Mouse (Mus musculus) frontal cortex, adult 2 months (tissue): ENCODE results near the gene Ackr1. TPM values are rescaled to one million over a fixed set of nuclear protein-coding genes. Genes with fewer than 3 reads are reported as not detected.
"Not testable (repeated sequence)": the region's sequence is repeated elsewhere in the genome, so short reads cannot be mapped to it uniquely, and the experiment has no call there.

Source experiments
- DNase-seq, 2 experiments: peaks; one replicate each; pipeline ENCODE4 v3.0.0; 2022; ENCODE audit warnings: low spot score in 1 of 2; ENCODE audit errors: extremely low spot score in 1 of 2
- polyA plus RNA-seq: library from polyadenylated mRNA; depleted of rRNA; stranded (reverse); fragments of >200 nt; gene quantifications from 2 replicates; pipeline ENCODE4 v1.2.3, GENCODE M21; 2012

Ackr1 gene
- polyA plus RNA-seq, 1 experiment = 115 TPM

DNA sequence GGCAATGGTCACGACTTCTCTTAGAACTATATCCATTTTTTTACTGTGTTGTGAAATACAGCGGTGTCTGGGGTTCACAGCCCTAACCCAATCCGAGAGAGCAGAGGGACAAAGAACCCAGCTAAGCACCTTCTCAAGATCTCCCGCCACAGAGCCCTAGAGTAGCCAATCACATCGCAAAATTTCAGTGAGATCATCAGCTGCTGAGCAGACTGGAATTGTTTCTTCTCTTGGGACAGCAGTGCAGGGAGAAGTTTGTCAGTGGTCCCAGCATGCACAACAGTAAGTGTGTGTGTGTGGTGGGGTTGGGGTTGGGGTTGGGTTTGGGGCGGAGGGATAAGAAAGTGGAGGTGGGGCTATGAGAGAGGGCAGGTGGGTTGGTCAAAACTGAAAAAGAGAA lies 16.4 kb upstream of the Ackr1 start:
- peak in 1 of 2 experiments; percentile 61 for DNase-seq

DNA sequence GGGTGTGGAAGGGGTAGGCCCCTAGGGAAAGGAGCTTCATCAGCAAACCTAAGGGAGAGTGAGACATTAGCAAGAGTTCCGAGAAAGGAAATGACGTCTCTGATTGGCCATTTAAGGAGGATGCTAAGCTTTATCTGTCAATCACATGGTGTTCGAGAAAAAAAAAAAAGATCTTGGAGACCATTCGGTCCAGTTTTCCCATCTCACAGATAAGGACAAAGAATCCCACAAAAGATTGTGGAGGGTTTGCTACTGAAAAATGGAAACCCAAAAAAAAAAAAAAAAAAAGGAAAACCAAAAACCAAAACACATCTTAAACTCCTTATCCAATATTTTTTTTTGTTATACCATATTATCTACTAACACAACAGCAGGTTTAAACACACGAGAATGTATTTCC lies 15.6 kb upstream of the Ackr1 start:
- no peak for DNase-seq

DNA sequence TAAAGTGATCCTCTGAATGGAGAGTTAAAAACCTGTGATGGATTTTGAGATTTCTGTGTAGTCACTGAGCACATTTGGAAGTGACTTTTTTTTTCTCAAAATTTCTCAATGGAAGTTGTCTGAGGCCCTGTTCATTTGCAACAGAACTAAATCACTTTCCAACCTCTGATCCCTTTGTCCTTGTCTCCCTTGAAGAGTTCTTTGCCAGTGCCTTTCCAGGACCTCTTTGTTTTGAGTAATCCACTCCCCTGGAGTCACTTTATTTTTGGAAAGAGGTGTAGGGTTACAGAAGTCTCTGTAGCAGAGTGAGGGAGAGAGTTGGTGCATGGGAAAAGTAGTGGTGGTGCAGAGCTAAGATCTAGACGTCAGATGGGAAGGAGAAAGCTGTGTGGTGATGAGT lies 15.0 kb upstream of the Ackr1 start:
- no peak for DNase-seq

DNA sequence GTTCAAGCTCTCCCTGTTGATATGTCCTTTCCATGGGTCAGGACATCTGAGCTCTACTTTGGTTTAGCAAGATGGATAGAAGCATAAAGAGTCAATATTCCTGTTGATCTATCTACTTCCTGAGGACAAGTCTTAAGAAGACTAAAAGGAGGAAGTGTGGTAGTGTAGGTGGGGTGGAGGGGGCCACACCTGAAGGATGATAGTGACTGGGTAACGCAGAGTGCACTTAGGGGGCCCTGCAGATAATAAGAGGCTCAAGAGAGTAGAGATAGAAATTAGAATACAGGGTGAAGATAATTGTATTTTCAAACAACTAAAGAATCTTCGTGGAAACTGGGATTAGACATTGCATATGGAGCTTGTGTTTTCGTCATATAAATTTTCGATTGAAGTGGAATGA lies 11.6 kb upstream of the Ackr1 start:
- no peak for DNase-seq

DNA sequence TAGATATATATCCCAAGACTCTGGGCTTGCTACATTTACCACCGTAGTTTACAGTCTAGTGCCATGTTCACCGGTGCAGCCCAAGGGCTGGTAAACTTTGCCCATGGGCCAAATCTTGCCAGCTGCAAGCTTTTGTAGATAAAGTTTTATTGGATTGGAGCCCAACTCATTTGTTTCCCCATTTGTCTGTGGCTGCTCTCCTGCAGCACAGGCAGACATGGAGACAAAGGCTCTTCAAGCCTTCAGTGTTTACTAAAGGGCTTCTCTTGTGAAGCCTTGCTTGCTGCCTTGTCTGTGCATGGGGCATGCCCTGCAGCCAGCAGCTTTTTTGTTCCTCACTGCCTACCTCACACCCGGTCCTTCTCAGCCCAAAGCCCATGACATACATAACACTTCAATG lies 10.4 kb upstream of the Ackr1 start:
- DNase-seq = no peak

DNA sequence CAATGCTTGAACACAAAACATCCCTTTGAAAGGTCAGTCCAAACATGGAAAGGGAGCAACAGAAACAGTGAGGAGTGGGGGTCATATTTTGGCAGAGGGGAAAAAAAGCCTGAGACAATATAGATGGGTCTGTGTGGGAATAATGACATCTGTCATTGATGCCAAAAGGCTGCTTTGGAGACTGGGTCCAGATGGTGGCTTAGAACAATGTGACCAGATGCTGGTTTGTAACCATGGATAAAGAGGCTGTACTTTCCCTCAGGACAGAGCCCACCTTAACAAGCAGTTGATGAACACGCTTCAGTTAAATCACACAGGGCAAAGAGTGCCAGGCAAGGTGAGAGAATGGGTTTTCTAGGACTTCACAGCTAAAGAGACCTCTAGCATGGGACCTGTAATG lies 8.9 kb upstream of the Ackr1 start:
- DNase-seq = no peak

DNA sequence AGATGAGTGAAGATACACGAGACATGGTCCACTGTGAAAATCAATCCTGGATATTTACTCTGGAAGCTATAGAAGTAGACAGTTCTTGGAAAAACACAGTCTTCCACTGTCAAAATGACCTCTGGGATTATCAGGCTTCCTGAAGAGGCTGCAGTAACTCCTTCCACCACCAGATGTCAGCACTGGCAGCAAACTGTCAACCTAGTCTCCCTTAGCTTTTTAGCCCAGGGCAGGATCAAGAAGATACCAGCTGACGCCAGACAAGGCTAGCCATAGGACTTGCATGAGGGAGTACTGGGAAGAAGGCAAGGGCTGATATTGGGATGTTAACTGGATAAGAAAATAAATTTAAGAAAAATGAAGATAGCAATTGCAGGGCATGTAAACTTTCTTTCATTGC lies 6.0 kb upstream of the Ackr1 start:
- DNase-seq = peak in 1 of 2 experiments; percentile 82

DNA sequence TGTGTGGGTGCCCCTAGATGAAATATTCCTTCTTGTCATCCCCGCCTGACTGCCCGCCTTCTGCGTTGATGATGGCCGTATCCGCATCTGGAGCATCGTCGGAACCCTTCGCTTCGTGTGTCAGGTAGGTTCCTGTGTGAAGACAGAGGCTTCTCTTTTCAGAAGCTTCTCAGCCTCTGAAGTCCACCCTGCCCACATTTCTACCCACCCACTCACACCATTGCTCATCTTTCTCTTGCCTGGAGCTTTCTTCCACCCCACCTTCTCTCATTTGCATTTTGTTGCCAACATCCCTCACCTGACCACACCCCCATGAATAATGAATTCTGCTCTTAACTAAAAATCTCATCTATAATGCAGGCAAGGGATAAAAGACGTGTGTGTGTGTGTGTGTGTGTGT lies 3.5 kb upstream of the Ackr1 start:
- DNase-seq = peak; percentile 36 to 73

DNA sequence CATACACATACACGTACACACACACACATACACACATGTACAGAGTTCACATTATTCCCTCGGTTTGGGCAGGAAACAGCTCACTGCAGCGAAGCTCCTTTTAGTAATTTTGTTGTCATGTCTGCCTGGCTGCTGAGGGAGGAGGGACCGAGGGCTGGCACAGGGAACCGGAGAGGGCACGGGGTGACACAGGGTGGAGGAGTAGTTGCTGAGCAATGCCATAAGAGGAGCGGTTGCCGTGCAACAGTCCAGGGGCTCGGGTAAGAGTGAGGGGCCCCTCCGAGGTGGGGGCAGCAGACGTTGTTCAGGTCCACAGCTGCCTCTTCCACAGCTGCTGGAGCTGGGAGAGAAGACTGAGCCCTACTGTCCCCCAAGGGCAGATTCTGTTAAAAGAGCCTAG lies 2.4 kb upstream of the Ackr1 start:
- no peak for DNase-seq

DNA sequence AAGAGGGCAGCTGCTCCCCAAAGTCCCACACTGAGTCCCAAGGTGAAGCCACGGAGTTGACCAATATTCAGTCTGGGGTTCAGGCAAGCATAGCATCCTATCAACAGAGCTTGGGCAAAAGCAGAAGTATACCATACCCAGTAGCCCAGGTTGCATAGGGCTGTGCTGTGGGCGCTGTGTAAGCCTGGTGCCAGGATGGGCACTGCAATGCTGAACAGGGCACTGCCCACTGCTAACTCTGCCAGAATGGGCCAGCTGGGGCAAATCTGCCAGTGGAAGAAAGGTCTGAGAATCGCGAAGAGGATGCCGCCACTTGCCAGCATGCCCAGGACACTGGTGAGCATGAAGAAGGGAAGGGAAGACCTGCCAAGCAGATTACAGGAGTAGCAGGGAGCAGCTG lies 1.1 kb downstream of the Ackr1 start:
- DNase-seq = no peak

DNA sequence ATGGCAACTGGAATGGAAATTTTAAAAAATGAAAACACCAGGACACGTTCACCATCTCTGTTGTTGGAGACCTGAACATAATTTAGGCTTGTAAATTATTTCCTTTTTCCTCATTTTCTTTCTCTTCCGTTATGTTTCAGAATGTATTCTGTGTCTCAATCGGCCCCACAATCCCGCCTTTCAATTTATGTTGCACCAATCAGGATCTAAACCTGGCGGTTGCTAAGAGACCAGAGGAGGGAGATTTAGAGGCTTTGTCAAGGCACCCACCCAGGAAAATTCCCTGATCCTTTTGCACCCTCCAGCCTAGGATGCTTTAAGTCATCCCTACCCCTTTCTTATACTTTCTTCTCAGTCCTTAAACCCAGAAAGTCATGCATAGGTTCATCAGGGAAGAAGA lies 3.8 kb downstream of the Ackr1 start:
- no peak for DNase-seq

DNA sequence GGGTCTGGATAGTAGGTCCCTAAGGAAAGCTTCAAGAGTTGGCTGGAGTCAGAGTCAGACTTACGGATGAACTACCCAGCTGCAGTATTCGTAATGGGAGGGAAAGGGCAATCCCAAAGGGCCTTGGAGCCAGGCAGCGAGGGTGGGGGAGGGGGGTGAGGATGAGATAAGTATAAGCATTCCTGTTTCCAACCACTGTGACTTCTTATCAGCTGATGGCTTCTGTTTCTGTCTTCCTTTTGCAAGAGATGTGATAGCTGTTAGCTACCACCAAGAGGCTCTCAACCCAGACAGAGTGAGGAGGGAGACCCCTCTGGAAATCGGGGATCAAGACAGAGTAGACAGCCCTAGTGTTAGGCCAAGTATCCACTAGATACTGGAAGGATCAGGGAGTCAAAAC lies 4.4 kb downstream of the Ackr1 start:
- DNase-seq = no peak

DNA sequence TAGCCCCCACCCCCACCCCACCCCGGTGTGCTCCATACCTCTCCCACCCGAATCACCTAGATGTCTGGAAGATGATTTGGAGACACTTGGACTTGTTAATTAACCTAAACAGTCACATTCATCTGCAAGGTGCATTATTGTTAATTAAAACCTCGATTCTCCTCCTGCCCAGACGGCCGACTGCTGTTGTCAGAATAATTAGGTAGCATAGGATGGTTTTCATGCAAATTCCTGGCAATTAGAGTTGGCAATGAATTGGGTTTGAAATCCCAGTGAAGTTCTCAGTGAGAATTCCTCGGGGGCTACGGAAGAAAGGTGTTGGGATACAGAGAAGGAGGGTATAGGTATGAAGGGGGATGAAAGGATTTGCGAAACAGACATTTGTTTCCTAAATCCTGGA lies 5.1 kb downstream of the Ackr1 start:
- DNase-seq = no peak

DNA sequence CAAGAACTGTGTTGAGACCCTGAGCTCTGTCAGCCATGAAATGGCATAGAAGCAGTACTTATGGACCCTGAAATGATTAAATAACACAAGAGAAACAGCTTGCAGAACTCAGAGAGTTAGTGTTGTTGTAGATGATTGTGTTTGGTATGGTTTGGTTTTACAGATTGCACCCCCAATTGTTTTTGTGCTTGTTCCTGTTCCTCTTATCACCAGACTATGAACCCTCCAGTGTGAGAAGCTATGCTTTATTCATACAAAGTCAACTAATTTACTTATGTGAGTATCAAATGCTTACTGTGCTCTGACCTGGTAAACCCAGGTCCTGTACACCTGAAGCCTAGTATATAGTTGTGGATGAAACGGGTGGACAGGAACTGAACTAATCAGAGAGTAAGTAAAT lies 7.0 kb downstream of the Ackr1 start:
- DNase-seq = no peak

DNA sequence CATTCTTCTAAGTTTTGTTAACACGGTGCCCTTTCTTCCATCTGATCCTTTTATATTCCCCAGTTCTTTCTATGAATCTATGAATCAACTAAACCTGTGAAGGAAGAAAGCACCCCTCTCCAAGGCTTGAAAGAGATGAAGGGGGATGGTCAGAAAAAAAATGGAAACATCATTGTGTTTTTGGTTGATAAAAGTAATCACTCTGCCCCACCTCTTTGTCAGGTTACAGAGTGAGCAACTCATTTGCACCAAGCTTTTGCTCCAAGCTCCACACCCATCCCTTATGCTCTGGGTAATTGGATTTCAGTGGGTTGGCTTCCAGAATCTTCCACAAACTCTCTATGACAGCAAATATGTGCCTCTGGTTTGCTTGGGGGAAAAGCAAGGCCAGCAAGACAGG lies 8.2 kb downstream of the Ackr1 start:
- DNase-seq = no peak

DNA sequence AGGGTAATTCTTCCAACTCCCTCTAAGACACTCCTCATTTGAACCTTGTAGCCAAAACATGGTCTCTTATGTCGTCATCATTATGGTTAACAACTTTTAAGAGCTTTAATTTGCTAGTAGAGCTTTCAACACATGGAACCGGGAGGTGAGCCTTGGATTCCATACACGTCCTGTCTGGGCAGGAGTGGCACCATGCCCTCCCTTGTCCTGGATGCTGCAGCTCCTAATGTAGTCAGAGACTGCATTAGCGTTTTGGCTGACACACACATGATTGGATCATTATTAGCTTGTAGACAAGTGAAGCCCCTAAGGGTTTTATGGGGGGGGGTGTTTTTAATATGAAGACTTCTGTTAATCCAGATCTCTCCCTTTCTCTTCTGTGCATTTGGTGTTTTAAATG lies 8.6 kb downstream of the Ackr1 start:
- no peak for DNase-seq

DNA sequence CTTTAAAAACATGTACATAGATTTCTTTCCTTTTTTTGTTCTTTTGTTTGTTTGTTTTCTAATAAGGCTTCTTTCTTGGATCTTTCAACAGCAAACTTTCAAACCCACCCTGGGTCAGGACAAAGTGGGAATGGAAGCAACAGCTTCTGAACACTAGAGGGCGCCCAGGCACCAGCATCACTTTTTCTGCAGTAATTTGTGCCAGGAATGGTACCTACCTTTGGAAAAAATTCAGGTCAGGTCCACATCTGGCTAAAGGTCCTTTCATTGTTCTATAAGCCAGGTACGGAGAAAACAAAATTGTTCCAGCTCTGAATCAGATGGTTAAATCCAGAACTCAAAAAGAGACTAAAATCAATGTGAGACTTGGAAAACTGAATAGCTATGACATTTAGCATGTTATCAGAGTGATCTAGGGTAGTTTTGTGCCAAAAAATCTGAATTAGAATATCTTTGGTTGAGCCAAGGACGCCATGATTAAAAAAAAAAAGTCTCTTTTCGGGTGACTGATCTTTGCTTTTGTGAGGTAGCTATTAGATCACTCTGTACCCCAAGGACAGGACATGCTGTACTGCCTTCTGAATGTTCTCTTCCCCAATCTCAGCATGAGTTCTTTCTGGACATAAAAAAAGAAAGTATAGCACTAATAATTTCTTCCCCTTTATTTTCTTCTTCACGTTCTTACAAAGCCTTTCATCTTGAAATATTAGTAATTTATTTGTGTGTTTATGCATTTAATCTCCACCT lies 9.5 kb downstream of the Ackr1 start:
- DNase-seq = peak in 1 of 2 experiments; percentile 75

DNA sequence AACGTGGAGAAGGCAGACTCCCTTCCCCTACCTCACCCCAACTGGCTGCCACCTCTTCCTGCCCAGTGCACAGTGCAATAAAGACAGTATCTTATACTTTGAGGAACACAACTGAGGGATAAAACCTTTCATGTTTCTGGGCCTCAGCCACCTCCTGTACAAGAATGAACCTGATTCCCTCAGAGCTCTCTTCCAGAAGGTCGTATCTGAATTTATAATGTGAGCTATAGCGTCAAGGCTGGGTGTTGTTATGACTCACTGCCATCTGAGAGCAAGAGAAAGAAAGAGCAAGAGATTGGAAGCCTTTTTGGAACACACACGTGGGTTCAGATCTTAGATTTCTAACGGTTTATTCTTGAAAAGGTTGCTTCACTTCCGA lies 11.3 kb downstream of the Ackr1 start:
- peak in 1 of 2 experiments; percentile 60 for DNase-seq

DNA sequence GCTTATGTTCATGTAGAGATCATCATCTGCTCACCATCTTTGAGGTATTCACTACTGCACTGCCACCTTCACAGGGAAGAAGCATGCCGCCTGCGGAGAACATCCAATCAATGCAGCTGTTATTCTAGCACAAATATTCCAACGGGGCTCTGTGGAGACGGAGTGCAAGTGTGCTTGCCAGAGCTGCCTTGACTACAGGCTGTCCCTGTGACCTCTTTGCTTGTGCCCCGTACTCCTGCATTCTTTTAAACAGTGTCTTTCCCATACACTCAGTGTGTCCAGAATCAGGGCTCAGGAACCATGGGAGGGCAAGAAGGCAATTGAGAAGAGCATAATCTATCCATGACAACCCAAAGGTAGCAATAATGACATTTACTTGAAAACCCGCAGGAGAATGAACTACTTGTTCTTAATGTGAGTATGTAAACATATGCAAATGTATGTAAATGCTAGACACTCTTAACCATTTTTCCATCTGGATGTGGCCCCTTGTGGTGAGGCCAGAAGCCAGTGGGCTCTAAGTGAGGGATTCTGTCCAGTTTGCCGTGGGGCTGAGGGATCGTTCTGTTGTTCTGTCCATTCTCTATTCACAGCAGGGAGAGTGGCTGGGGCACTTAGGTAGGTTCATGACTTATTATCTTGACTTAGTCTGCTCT lies 11.8 kb downstream of the Ackr1 start:
- no peak for DNase-seq

DNA sequence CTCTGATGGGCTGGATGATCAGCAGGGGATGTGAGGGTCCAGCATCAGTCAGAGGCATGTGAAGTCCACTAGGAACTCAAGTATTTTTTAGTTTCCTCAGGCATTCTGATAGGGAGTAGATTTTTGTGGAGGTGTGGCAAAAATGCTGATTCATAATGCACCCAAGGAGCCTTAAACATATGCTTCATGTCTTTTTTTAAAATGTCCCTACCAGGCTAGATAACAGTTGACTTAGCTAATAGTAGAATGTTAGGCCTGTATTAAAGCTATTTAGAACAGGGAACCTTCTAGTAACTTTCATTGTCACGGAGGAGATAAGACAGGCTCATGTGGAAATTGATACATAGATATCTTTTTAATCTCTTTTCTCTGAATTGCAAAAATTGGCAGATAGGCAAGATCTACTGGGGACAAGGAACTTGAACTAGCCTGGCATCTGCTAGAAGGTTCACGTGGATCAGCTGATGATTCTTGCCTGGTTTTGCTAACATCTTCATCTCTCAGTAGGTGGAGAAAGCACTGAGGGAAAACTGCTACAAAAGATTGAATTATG lies 15.5 kb downstream of the Ackr1 start:
- no peak for DNase-seq

DNA sequence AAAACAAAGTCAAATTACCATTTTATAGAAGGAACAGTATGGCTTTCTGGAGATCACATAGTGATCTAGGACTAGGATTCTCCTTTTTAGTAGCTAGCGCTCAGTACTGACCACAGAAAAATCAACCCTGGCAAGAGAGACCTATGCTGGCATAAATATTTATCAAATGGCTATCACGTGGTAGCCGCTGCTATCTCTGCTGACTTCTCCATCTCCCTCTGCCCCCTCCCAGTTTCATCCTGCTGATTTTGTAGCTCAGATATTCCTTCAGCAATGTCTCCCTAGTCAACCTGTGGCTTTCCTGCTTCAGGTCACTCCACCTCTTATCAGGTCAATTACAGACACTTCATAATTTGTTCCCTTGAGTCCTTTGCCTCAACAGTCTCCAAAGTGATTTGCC lies 17.8 kb downstream of the Ackr1 start:
- no peak for DNase-seq

DNA sequence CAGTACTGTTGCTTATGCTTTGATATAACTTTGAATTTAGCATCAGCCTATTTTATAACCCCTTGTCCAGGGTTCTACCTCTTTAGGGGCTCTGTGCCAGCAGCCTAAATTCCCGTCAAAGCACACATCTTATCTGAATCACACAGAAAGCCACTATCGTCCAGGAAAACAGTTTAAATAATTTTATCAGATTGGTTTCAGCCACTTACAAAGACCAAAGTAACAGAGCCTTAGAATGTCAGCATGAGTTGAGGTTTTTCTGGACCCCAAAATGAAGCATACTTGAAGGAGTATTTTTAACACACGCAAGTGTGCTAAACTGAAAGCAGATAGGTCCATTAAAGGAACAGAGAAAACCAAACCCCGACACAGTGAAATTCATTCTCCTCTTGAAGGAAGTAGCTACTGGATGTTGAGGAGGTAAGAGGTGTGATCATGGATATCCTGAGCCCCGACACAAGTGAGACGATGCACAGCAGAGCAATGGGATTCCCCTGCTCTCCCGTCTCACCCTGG lies 20.0 kb downstream of the Ackr1 start:
- not testable (repeated sequence) for DNase-seq
